Comparison of ENCODE assay signal across 13 mouse cellular contexts in the genomic region with DNA sequence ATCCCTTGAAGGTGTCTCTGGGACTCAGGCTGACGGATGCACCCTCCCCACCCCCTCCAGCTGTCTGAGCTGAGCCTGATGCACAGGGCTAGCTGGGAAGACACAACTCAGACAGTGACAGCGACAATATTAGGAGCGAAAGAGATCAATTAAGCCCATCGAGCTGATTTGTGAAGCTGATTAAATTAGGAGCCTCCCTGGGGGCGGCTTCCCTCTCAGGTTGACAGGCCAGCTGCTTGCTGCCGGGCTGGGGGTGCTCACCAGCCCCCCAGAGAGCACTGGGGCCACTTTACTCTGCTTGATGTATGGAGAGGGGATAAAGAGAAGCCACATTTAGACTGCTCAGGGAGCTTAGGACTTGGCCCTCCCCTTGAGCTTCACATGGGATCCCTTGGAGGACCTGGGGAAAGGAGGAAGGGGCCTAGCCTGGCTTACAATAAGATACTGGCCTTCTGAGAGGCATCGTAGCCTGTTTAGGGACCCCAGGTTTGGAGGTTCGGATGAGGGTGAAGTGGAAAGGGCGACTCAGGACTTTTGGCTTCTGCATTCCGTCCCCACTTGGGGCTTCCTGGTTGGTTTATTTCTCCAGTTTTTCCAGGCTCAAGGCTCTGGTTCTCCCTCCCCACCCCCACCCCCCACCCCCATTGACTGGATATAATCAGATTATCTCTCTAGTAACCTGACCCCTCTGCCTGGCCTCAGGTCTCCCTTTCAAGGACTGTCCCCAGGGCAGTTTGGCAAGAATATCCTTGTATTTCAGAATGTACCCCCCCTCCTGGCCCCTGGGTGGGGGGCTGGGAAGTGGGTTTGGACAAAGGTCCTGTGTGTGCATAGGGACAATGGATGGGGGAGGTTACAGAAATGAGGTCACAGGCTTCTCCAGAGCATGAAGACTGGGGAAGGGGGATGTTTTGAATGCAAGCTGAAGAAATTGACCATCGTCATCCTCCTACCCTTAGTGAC.
DNase-seq lines count a peak whose midpoint lies in the region; ATAC-seq and TF ChIP-seq lines count a peak whose summit lies in the region.
"Had no signal": no experiment of that assay in that cellular context is flagged by ENCODE, and none has a peak within 500 bp of the region (broad histone marks: within the 10 kb centered on the region; RNA-seq: fewer than 3 reads in every experiment).

No protein-coding gene starts in this region.

- no peaks in the 10 kb centered on the region for H3K27me3 ChIP-seq in hindbrain, embryonic 10.5 days (ENCODE audit: insufficient read depth, poor library complexity, severe bottlenecking)
- H3K27me3 ChIP-seq in hindbrain, postnatal 0 days (ENCODE audit: insufficient read depth, low read length): no peaks in the 10 kb centered on the region
- no peaks in the 10 kb centered on the region for H3K27me3 ChIP-seq in embryonic facial prominence, embryonic 15.5 days
- no peaks in the 10 kb centered on the region; the same call in 1 of the 2 replicates for H3K27me3 ChIP-seq in limb, embryonic 10.5 days (ENCODE audit: low read depth, poor library complexity, severe bottlenecking)
- H3K27me3 ChIP-seq in neural tube, embryonic 15.5 days (replicated peaks): no peaks in the 10 kb centered on the region

- H3K9me3 ChIP-seq in hindbrain, embryonic 10.5 days: no peaks in the 10 kb centered on the region
- no peaks in the 10 kb centered on the region for H3K9me3 ChIP-seq in hindbrain, postnatal 0 days (ENCODE audit: low read length)
- no peaks in the 10 kb centered on the region for H3K9me3 ChIP-seq in embryonic facial prominence, embryonic 15.5 days (replicated peaks)
- H3K9me3 ChIP-seq in limb, embryonic 10.5 days (replicated peaks): no peaks in the 10 kb centered on the region
- no peaks in the 10 kb centered on the region for H3K9me3 ChIP-seq in neural tube, embryonic 15.5 days (replicated peaks)
- H3K9me3 ChIP-seq: megakaryocyte, embryonic 14.5 days had no signal

- H3K4me2 ChIP-seq in hindbrain, postnatal 0 days (ENCODE audit: low read depth, low read length): no peak overlapping the region
- H3K4me2 ChIP-seq in embryonic facial prominence, embryonic 15.5 days (replicated peaks): no peak overlapping the region
- H3K4me2 ChIP-seq in neural tube, embryonic 15.5 days: no peak overlapping the region

- 14% methylated on average over 11 of the region's 11 CpGs for WGBS in hindbrain, embryonic 10.5 days
- 32% methylated on average over 11 of the region's 11 CpGs for WGBS in hindbrain, postnatal 0 days
- WGBS in embryonic facial prominence, embryonic 15.5 days: 30% methylated on average over 11 of the region's 11 CpGs
- 33% methylated on average over 11 of the region's 11 CpGs for WGBS in limb, embryonic 10.5 days
- 36% methylated on average over 11 of the region's 11 CpGs for WGBS in neural tube, embryonic 15.5 days

- 0 out of 2 replicates have a peak overlapping the region, but pooled peaks have one; percentile 18 for H3K4me3 ChIP-seq in hindbrain, embryonic 10.5 days
- no peak overlapping the region for H3K4me3 ChIP-seq in hindbrain, postnatal 0 days (ENCODE audit: low read length)
- no peak overlapping the region for H3K4me3 ChIP-seq in embryonic facial prominence, embryonic 15.5 days (replicated peaks)
- H3K4me3 ChIP-seq in limb, embryonic 10.5 days: no peak overlapping the region
- H3K4me3 ChIP-seq in neural tube, embryonic 15.5 days (replicated peaks): no peak overlapping the region
- H3K4me3 ChIP-seq: erythroblast, embryonic 14.5 days; megakaryocyte, embryonic 14.5 days had no signal

- H3K9ac ChIP-seq in hindbrain, postnatal 0 days (replicated peaks; ENCODE audit: low read length): no peak overlapping the region
- no peak overlapping the region for H3K9ac ChIP-seq in embryonic facial prominence, embryonic 15.5 days
- H3K9ac ChIP-seq in neural tube, embryonic 15.5 days (replicated peaks): 0 out of 2 replicates have a peak overlapping the region, but pooled peaks have one; percentile 20

- H3K36me3 ChIP-seq in hindbrain, embryonic 10.5 days: no peaks in the 10 kb centered on the region
- H3K36me3 ChIP-seq in hindbrain, postnatal 0 days (ENCODE audit: insufficient read depth, low read length): no peaks in the 10 kb centered on the region
- H3K36me3 ChIP-seq in embryonic facial prominence, embryonic 15.5 days: no peaks in the 10 kb centered on the region
- H3K36me3 ChIP-seq in limb, embryonic 10.5 days: no peaks in the 10 kb centered on the region
- no peaks in the 10 kb centered on the region for H3K36me3 ChIP-seq in neural tube, embryonic 15.5 days

- ATAC-seq in hindbrain, postnatal 0 days: no peak
- ATAC-seq in embryonic facial prominence, embryonic 15.5 days (ENCODE audit: insufficient number of reproducible peaks, low FRiP score, low TSS enrichment, low read depth): peak; percentile 40; the same call in 1 of the 2 replicates
- ATAC-seq in neural tube, embryonic 15.5 days (ENCODE audit: low FRiP score): no peak; the same call in 1 of the 2 replicates

- peak; percentile 80 for DNase-seq in hindbrain, embryonic 10.5 days (ENCODE audit: low spot score)
- DNase-seq in hindbrain, postnatal 0 days (ENCODE audit: low spot score): no peak
- DNase-seq in limb, embryonic 10.5 days (ENCODE audit: low spot score): no peak
- DNase-seq in kidney, adult 18-20 months: no peak
- no peak for DNase-seq in T-cell, adult 2 months (ENCODE audit: low spot score)
- DNase-seq in cerebellum, postnatal 4 days (ENCODE audit: low spot score in 2 of 2): no peak
- DNase-seq: B cell, adult 2 months; gastrocnemius, postnatal 14 days; lung, adult 18-20 months had no signal

- peak overlapping the region; percentile 88 for H3K27ac ChIP-seq in hindbrain, embryonic 10.5 days
- no peak overlapping the region for H3K27ac ChIP-seq in hindbrain, postnatal 0 days
- no peak overlapping the region for H3K27ac ChIP-seq in embryonic facial prominence, embryonic 15.5 days (replicated peaks)
- peak overlapping the region; percentile 75 for H3K27ac ChIP-seq in limb, embryonic 10.5 days
- no peak overlapping the region; the same call in 1 of the 2 replicates for H3K27ac ChIP-seq in neural tube, embryonic 15.5 days (replicated peaks)

- no peak for TF ChIP-seq CTCF in hindbrain, postnatal 0 days (IDR thresholded peaks at IDR 0.05; ENCODE audit: low read depth)

- peaks cover 47% of the 10 kb centered on the region for H3K4me1 ChIP-seq in hindbrain, embryonic 10.5 days (replicated peaks)
- H3K4me1 ChIP-seq in hindbrain, postnatal 0 days (ENCODE audit: insufficient read depth, low read length): 0 out of 2 replicates have a peak, but pooled peaks cover 5% of the 10 kb centered on the region
- peaks cover 10% of the 10 kb centered on the region for H3K4me1 ChIP-seq in embryonic facial prominence, embryonic 15.5 days
- H3K4me1 ChIP-seq in limb, embryonic 10.5 days: peaks cover 34% of the 10 kb centered on the region
- peaks cover 30% of the 10 kb centered on the region for H3K4me1 ChIP-seq in neural tube, embryonic 15.5 days
- H3K4me1 ChIP-seq: megakaryocyte, embryonic 14.5 days had no signal

Comparison
In these comparisons a context has a peak if more than half of its experiments do, and no peak if none do; other contexts are left out.
1. H3K27ac ChIP-seq: peak in hindbrain, embryonic 10.5 days (single experiment) and limb, embryonic 10.5 days (single experiment); none in hindbrain, postnatal 0 days (single experiment), embryonic facial prominence, embryonic 15.5 days (single experiment) and neural tube, embryonic 15.5 days (single experiment).